Mouse (Mus musculus) heart, postnatal 0 days (tissue): Measurements from ENCODE around the gene Gm26920.

ENCODE experiments used
- CTCF ChIP-seq: IDR thresholded peaks from 2 replicates; pipeline ENCODE4 v1.5.1; 2016; ENCODE audit warnings: antibody characterized with exemption, control low read depth, low read depth
- EP300 ChIP-seq: IDR thresholded peaks from 2 replicates; pipeline ENCODE4 v1.6.1; 2016; ENCODE audit warnings: antibody characterized with exemption, low read depth

- no peak for TF ChIP-seq CTCF
- no peak for TF ChIP-seq EP300
Measured at GRCm38 (mm10) chr7:30008020-30008690, 82.1 kb downstream of the Gm26920 start.
